ENCODE assay signal across 8 mouse cellular contexts in the genomic region with DNA sequence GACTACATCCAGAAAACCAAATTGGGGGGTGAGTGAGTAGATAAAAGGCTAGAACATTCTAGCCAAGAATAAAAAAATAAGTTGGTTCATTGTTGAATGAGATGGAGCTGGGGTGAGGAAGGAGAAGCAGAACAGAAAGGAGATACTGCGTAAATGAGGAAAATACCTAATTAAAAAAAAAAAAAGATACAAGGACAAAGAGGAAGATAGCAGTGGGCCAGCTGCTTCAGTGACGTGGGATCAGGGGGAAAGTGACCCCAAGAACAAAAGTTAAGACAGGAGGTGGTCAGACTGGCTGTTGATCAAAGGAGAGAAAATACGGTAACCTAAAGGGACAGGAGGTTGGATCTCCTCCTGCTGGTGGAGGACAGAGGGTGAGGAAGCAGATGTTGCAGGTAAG. TPM values are rescaled to one million over a fixed set of nuclear protein-coding genes. Genes with fewer than 3 reads are reported as not detected.
DNase-seq lines count a peak whose midpoint lies in the region; ATAC-seq lines count a peak whose summit lies in the region.

A gene (plus strand): TSS at position 301 of the 400 bp plus-strand sequence.

- no peaks in the 10 kb centered on the region for H3K27me3 ChIP-seq in hindbrain, embryonic 10.5 days (ENCODE audit: insufficient read depth, poor library complexity, severe bottlenecking)
- H3K27me3 ChIP-seq in hindbrain, embryonic 11.5 days (ENCODE audit: control insufficient read depth, insufficient read depth, low read length), result no peaks in the 10 kb centered on the region
- no peaks in the 10 kb centered on the region for H3K27me3 ChIP-seq in forebrain, embryonic 16.5 days (replicated peaks; ENCODE audit: control insufficient read depth, insufficient read depth, low read length)
- H3K27me3 ChIP-seq in midbrain, embryonic 11.5 days (ENCODE audit: control insufficient read depth, insufficient read depth, low read length), result no peaks in the 10 kb centered on the region

- H3K4me3 ChIP-seq in hindbrain, embryonic 10.5 days, result peak within 1 kb of the TSS; percentile 42
- H3K4me3 ChIP-seq in hindbrain, embryonic 11.5 days (ENCODE audit: low read depth, low read length), result no peak within 1 kb of the TSS
- no peak within 1 kb of the TSS; the same call in 1 of the 2 replicates for H3K4me3 ChIP-seq in forebrain, embryonic 16.5 days (replicated peaks; ENCODE audit: low read length)
- H3K4me3 ChIP-seq in midbrain, embryonic 11.5 days (ENCODE audit: low read depth, low read length), result no peak within 1 kb of the TSS

- H3K9ac ChIP-seq in hindbrain, embryonic 11.5 days (ENCODE audit: low read depth, low read length), result no peak within 1 kb of the TSS
- H3K9ac ChIP-seq in forebrain, embryonic 16.5 days (replicated peaks; ENCODE audit: low read depth, low read length), result no peak within 1 kb of the TSS
- H3K9ac ChIP-seq in midbrain, embryonic 11.5 days (ENCODE audit: low read length), result no peak within 1 kb of the TSS

- peak within 1 kb of the TSS; percentile 72; the same call in 1 of the 2 replicates for H3K27ac ChIP-seq in hindbrain, embryonic 10.5 days
- H3K27ac ChIP-seq in hindbrain, embryonic 11.5 days (ENCODE audit: low read depth, low read length), result no peak within 1 kb of the TSS
- H3K27ac ChIP-seq in forebrain, embryonic 16.5 days (ENCODE audit: low read length), result no peak within 1 kb of the TSS
- H3K27ac ChIP-seq in midbrain, embryonic 11.5 days (ENCODE audit: low read depth, low read length), result no peak within 1 kb of the TSS

- H3K36me3 ChIP-seq in hindbrain, embryonic 10.5 days, result no peaks in the 10 kb centered on the region
- no peaks in the 10 kb centered on the region for H3K36me3 ChIP-seq in hindbrain, embryonic 11.5 days (ENCODE audit: control insufficient read depth, insufficient read depth, low read length)
- no peaks in the 10 kb centered on the region for H3K36me3 ChIP-seq in forebrain, embryonic 16.5 days (ENCODE audit: control insufficient read depth, insufficient read depth)
- no peaks in the 10 kb centered on the region for H3K36me3 ChIP-seq in midbrain, embryonic 11.5 days (ENCODE audit: control insufficient read depth, insufficient read depth, low read length)

- no peaks in the 10 kb centered on the region for H3K9me3 ChIP-seq in hindbrain, embryonic 10.5 days
- no peaks in the 10 kb centered on the region for H3K9me3 ChIP-seq in hindbrain, embryonic 11.5 days (ENCODE audit: control insufficient read depth, low read length)
- H3K9me3 ChIP-seq in forebrain, embryonic 16.5 days (ENCODE audit: control insufficient read depth, low read length), result no peaks in the 10 kb centered on the region
- H3K9me3 ChIP-seq in midbrain, embryonic 11.5 days (ENCODE audit: control insufficient read depth, low read length), result no peaks in the 10 kb centered on the region

- DNase-seq in hindbrain, embryonic 10.5 days (ENCODE audit: low spot score), result no peak
- DNase-seq in hindbrain, embryonic 11.5 days (ENCODE audit: low spot score), result no peak
- no peak for DNase-seq in midbrain, embryonic 11.5 days (ENCODE audit: low spot score, missing footprints)
- no peak for DNase-seq in ovary, postnatal 36 days (ENCODE audit: low spot score)
- no peak for DNase-seq in c-Kit-positive CD71-positive TER-119-positive erythroid progenitor cells, embryonic 14.5 days (ENCODE audit: low spot score)
- DNase-seq in gastrocnemius, postnatal 4 days (ENCODE audit: low spot score in 2 of 2), result no peak

- WGBS in hindbrain, embryonic 10.5 days, result 65% methylated on average over 3 of the region's 3 CpGs
- WGBS in hindbrain, embryonic 11.5 days, result 78% methylated on average over 3 of the region's 3 CpGs
- WGBS in forebrain, embryonic 16.5 days, result 71% methylated on average over 3 of the region's 3 CpGs
- 64% methylated on average over 3 of the region's 3 CpGs for WGBS in midbrain, embryonic 11.5 days

- peaks cover 16% of the 10 kb centered on the region for H3K4me1 ChIP-seq in hindbrain, embryonic 10.5 days (replicated peaks)
- no peaks in the 10 kb centered on the region for H3K4me1 ChIP-seq in hindbrain, embryonic 11.5 days (replicated peaks; ENCODE audit: control insufficient read depth, insufficient read depth, low read length)
- peaks cover 5% of the 10 kb centered on the region; the same call in 1 of the 2 replicates for H3K4me1 ChIP-seq in forebrain, embryonic 16.5 days (replicated peaks; ENCODE audit: control insufficient read depth, insufficient read depth, low read length)
- 0 out of 2 replicates have a peak, but pooled peaks cover 3% of the 10 kb centered on the region for H3K4me1 ChIP-seq in midbrain, embryonic 11.5 days (ENCODE audit: control insufficient read depth, insufficient read depth, low read length)

- H3K4me2 ChIP-seq in hindbrain, embryonic 11.5 days (replicated peaks; ENCODE audit: low read depth, low read length), result no peak within 1 kb of the TSS
- peak within 1 kb of the TSS; percentile 46; the same call in 1 of the 2 replicates for H3K4me2 ChIP-seq in forebrain, embryonic 16.5 days (ENCODE audit: low read length)
- peak within 1 kb of the TSS; percentile 36; the same call in 1 of the 2 replicates for H3K4me2 ChIP-seq in midbrain, embryonic 11.5 days

- ATAC-seq in hindbrain, embryonic 11.5 days (ENCODE audit: low FRiP score), result no peak
- ATAC-seq in activated CD4-positive, CD25-positive, alpha-beta regulatory T cell, adult 4 months, result no peak
- ATAC-seq in forebrain, embryonic 16.5 days, result no peak
- no peak for ATAC-seq in midbrain, embryonic 11.5 days (ENCODE audit: low FRiP score)

RNA-seq across cellular contexts. Expression of the gene that starts here (rescaled TPM):
- 0.75 and 0.84 TPM in 2 replicates for polyA plus RNA-seq in hindbrain, embryonic 10.5 days (2016; fragmentation: Nextera tagmentation; extraction: Ambion mirVana)
- polyA plus RNA-seq in hindbrain, embryonic 11.5 days (2014; fragmentation: Nextera tagmentation; extraction: Ambion mirVana), result 1.1 and 2.2 TPM in 2 replicates
- polyA plus RNA-seq in activated CD4-positive, CD25-positive, alpha-beta regulatory T cell, adult 4 months (2017; shearing (Covaris generic)), result 10 to 100 TPM; 17.0 to 20.8 TPM
- polyA plus RNA-seq in forebrain, embryonic 16.5 days (2015; fragmentation: Nextera tagmentation; extraction: Ambion mirVana), result 1.3 and 2.0 TPM in 2 replicates
- polyA plus RNA-seq in midbrain, embryonic 11.5 days (2014; fragmentation: Nextera tagmentation; extraction: Ambion mirVana), result 0.63 and 1.2 TPM in 2 replicates
- total RNA-seq in gastrocnemius, postnatal 4 days (2021), result 1 to 10 TPM; 3.4 to 4.1 TPM
